In genomic region chr1:37656017-37656416, GRCm38 (mm10) we compare ENCODE assay signal across 16 mouse cellular contexts.
"Had no signal": no experiment of that assay in that cellular context is flagged by ENCODE, and none has a peak within 500 bp of the region (broad histone marks: within the 10 kb centered on the region; RNA-seq: fewer than 3 reads in every experiment).

No protein-coding gene starts in this region.

- H3K4me3 ChIP-seq: neural tube, embryonic 12.5 days; neural tube, embryonic 13.5 days; neural tube, embryonic 15.5 days; stomach, embryonic 15.5 days had no signal

- DNase-seq: retina, postnatal 1 day; right cerebral cortex, adult 18-20 months; right cerebral cortex, postnatal 14 days; right cerebral cortex, postnatal 25 days; right cerebral cortex, postnatal 4 days; spleen, adult 18-20 months; thymus, adult 18-20 months; thymus, adult 2 months; thymus, postnatal 14 days; thymus, postnatal 25 days; thymus, postnatal 36 days; thymus, postnatal 4 days had no signal

- H3K9me3 ChIP-seq: neural tube, embryonic 15.5 days; stomach, embryonic 15.5 days had no signal

- H3K4me1 ChIP-seq: neural tube, embryonic 12.5 days; neural tube, embryonic 13.5 days; neural tube, embryonic 15.5 days; stomach, embryonic 15.5 days had no signal

- H3K4me2 ChIP-seq: neural tube, embryonic 12.5 days; neural tube, embryonic 13.5 days; neural tube, embryonic 15.5 days; stomach, embryonic 15.5 days had no signal

- H3K36me3 ChIP-seq: neural tube, embryonic 12.5 days; neural tube, embryonic 13.5 days; neural tube, embryonic 15.5 days; stomach, embryonic 15.5 days had no signal

- H3K9ac ChIP-seq: neural tube, embryonic 12.5 days; neural tube, embryonic 13.5 days; neural tube, embryonic 15.5 days; stomach, embryonic 15.5 days had no signal

- H3K27me3 ChIP-seq: neural tube, embryonic 12.5 days; neural tube, embryonic 13.5 days; neural tube, embryonic 15.5 days; stomach, embryonic 15.5 days had no signal

- H3K27ac ChIP-seq: neural tube, embryonic 12.5 days; neural tube, embryonic 13.5 days; neural tube, embryonic 15.5 days; stomach, embryonic 15.5 days had no signal
